Mouse (Mus musculus): ENCODE results near the gene H2afy2. TPM values are rescaled to one million over a fixed set of nuclear protein-coding genes. Genes with fewer than 3 reads are reported as not detected.

The H2afy2 gene
- total and polyA plus RNA-seq, 3 experiments, result 0.25 TPM; not detected in 2

GRCm38 (mm10) chr10:61696560-61696823, 87.5 kb downstream of the H2afy2 start:
- Histone ChIP-seq H3K4me1 (ENCODE audit: control insufficient read depth in 1 of 2, insufficient read depth in 2 of 2, low read length in 2 of 2) (peaks cover 0 to 12% of the 10 kb centered on the region in 2 experiments; a peak in 3 of 4 replicates), H3K9me3 (replicated peaks; ENCODE audit: insufficient read depth, low read length) (no peaks in the 10 kb centered on the region), H3K4me3 (ENCODE audit: control insufficient read depth in 1 of 2, insufficient read depth in 1 of 2, low read depth in 2 of 2, low read length in 2 of 2) (peak overlapping the region; percentile 74 to 98), H3K36me3 (ENCODE audit: control insufficient read depth in 1 of 2, insufficient read depth in 2 of 2, low read length in 2 of 2) (peaks cover 1 to 7% of the 10 kb centered on the region in 2 experiments; a peak in 3 of 4 replicates), H3K79me2 (ENCODE audit: control insufficient read depth, insufficient read depth, low read length, poor library complexity) (peaks cover 33% of the 10 kb centered on the region), H3K27me3 (ENCODE audit: control insufficient read depth in 1 of 2, insufficient read depth in 2 of 2, low read length in 2 of 2) (no peaks in the 10 kb centered on the region), H3K9ac (ENCODE audit: control insufficient read depth, low read depth, low read length, poor library complexity, severe bottlenecking) (peak overlapping the region; percentile 83), H3K27ac (ENCODE audit: control insufficient read depth, low read depth, low read length) (no peak overlapping the region)
- TF ChIP-seq POLR2AphosphoS2 (IDR thresholded peaks at IDR 0.05; ENCODE audit: low read length), result no peak
- no peak for TF ChIP-seq ETS1 (IDR thresholded peaks at IDR 0.05; ENCODE audit: low read depth, low read length)
- no peak for DNase-seq (ENCODE audit: low read depth, low spot score)

DNA sequence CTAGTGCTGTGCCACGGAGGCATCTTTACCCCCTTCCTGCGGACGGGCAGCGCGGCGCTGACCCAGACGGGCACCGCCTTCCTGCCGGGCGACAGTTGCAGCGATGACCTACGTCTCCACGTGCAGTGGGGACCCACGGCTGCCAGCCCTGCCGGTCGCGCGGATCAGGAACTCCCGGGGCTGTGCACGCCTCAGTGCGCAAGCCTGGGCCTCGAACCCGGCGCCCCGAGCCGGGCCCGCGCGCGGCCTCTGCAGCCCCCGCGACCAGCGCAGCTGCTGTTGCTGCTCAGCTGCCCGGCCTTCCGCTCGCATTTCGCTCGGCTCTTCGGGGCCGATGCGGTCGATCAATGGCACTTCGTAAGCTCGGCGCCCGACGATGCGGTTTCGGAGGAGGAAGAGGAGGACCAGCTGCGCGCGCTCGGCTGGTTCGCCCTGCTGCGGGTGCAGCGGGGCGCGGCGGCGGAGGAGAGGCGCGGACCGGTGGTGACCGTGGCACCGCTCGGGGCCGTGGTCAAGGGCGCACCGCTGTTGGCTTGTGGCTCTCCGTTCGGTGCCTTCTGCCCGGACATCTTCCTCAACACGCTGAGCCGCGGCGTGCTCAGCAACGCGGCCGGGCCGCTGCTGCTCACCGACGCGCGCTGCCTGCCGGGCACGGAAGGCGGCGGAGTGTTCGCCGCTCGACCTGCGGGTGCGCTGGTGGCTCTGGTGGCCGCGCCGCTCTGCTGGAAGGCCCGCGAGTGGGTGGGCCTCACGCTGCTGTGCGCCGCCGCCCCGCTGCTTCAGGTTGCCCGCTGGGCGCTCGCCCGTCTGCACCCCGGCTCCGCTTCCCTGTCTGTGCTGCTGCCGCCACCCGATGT, 88.0 kb downstream of the H2afy2 start:
- peaks cover 0 to 12% of the 10 kb centered on the region in 2 experiments; a peak in 3 of 4 replicates for H3K4me1 ChIP-seq (ENCODE audit: control insufficient read depth in 1 of 2, insufficient read depth in 2 of 2, low read length in 2 of 2)
- no peak for TF ChIP-seq E2F4 (IDR thresholded peaks at IDR 0.05; ENCODE audit: borderline replicate concordance, low read depth, low read length)
- TF ChIP-seq POLR2AphosphoS2 (IDR thresholded peaks at IDR 0.05; ENCODE audit: low read length), result no peak
- no peak for TF ChIP-seq MYB (IDR thresholded peaks at IDR 0.05; ENCODE audit: low read depth, low read length)
- no peak for TF ChIP-seq MAFK (IDR thresholded peaks at IDR 0.05; ENCODE audit: borderline replicate concordance, low read depth, low read length)
- TF ChIP-seq HCFC1 (IDR thresholded peaks at IDR 0.05; ENCODE audit: low read depth, low read length), result no peak
- TF ChIP-seq ZKSCAN1 (IDR thresholded peaks at IDR 0.05; ENCODE audit: low read depth, low read length), result no peak
- TF ChIP-seq USF1 (IDR thresholded peaks at IDR 0.05; ENCODE audit: low read depth, low read length), result 0 out of 2 replicates have a peak, but pooled peaks have one; percentile 13
- TF ChIP-seq JUND (IDR thresholded peaks at IDR 0.05; ENCODE audit: low read depth, low read length), result 0 out of 2 replicates have a peak, but pooled peaks have one; percentile 3
- no peak for TF ChIP-seq MYC (IDR thresholded peaks at IDR 0.05; ENCODE audit: low read depth, low read length)
- peak; percentile 80 for TF ChIP-seq MXI1 (IDR thresholded peaks at IDR 0.05; ENCODE audit: low read depth, low read length)
- TF ChIP-seq ETS1 (IDR thresholded peaks at IDR 0.05; ENCODE audit: low read depth, low read length), result 0 out of 2 replicates have a peak, but pooled peaks have one; percentile 13
- no peak for TF ChIP-seq ZC3H11A (IDR thresholded peaks at IDR 0.05; ENCODE audit: low read depth, low read length)
- peak; percentile 69 for TF ChIP-seq MAX (IDR thresholded peaks at IDR 0.05; ENCODE audit: low read length)
- H3K9ac ChIP-seq (ENCODE audit: control insufficient read depth, low read depth, low read length, poor library complexity, severe bottlenecking), result peak overlapping the region; percentile 83
- 0 out of 2 replicates have a peak overlapping the region, but pooled peaks have one; percentile 46 for H3K27ac ChIP-seq (ENCODE audit: control insufficient read depth, low read depth, low read length)
- H3K27me3 ChIP-seq (ENCODE audit: control insufficient read depth in 1 of 2, insufficient read depth in 2 of 2, low read length in 2 of 2), result no peaks in the 10 kb centered on the region
- peaks cover 4 to 7% of the 10 kb centered on the region in 2 experiments; a peak in 3 of 4 replicates for H3K36me3 ChIP-seq (ENCODE audit: control insufficient read depth in 1 of 2, insufficient read depth in 2 of 2, low read length in 2 of 2)
- DNase-seq (ENCODE audit: low read depth, low spot score), result peak; percentile 28
- peak overlapping the region; percentile 74 to 98 for H3K4me3 ChIP-seq (ENCODE audit: control insufficient read depth in 1 of 2, insufficient read depth in 1 of 2, low read depth in 2 of 2, low read length in 2 of 2)
- H3K79me2 ChIP-seq (ENCODE audit: control insufficient read depth, insufficient read depth, low read length, poor library complexity), result peaks cover 33% of the 10 kb centered on the region
- no peaks in the 10 kb centered on the region for H3K9me3 ChIP-seq (replicated peaks; ENCODE audit: insufficient read depth, low read length)
